Mouse (Mus musculus) lung, postnatal 0 days (tissue): Measurements from ENCODE around the gene Ptpdc1. TPM values are rescaled to one million over a fixed set of nuclear protein-coding genes. Genes with fewer than 3 reads are reported as not detected.
A peak's percentile ranks its signal among the peaks of the same experiment; 100 is the strongest.

Source experiments
- ATAC-seq: fragments of 200-750 bp; cut with Nextera tagmentation; 2 replicates; pipeline ENCODE4 v1.8.0; 2017; ENCODE audit warnings: moderate library complexity
- DNase-seq: peaks from one replicate; pipeline ENCODE4 v3.0.0-alpha.2; 2016; ENCODE audit warnings: low spot score
- H3K27ac ChIP-seq: fragments of 300-500 bp; sonication (generic); 2 replicates; pipeline ENCODE4 v1.5.1; 2014; ENCODE audit warnings: antibody characterized with exemption, mild to moderate bottlenecking, low read length, mixed read lengths
- H3K27me3 ChIP-seq: fragments of 300-500 bp; sonication (generic); replicated peaks from 2 replicates; pipeline ENCODE4 v1.6.1; 2014; ENCODE audit warnings: low read length, mixed read lengths; ENCODE audit not compliant: insufficient read depth
- H3K36me3 ChIP-seq: fragments of 300-500 bp; sonication (generic); 2 replicates; pipeline ENCODE4 v1.6.1; 2014; ENCODE audit warnings: low read length, mixed read lengths; ENCODE audit not compliant: insufficient read depth
- H3K4me1 ChIP-seq: fragments of 300-500 bp; sonication (generic); 2 replicates; pipeline ENCODE4 v1.6.1; 2014; ENCODE audit warnings: antibody characterized with exemption, low read depth, low read length, mixed read lengths; ENCODE audit not compliant: insufficient read depth
- H3K4me2 ChIP-seq: fragments of 300-500 bp; sonication (generic); replicated peaks from 2 replicates; pipeline ENCODE4 v1.6.1; 2014; ENCODE audit warnings: low read depth, mild to moderate bottlenecking, low read length, moderate library complexity, mixed read lengths
- H3K4me3 ChIP-seq: fragments of 300-500 bp; sonication (generic); 2 replicates; pipeline ENCODE4 v1.5.1; 2014; ENCODE audit warnings: low read depth, low read length
- H3K9ac ChIP-seq: fragments of 300-500 bp; sonication (generic); replicated peaks from 2 replicates; pipeline ENCODE4 v1.6.1; 2014; ENCODE audit warnings: low read depth, mild to moderate bottlenecking
- H3K9me3 ChIP-seq: fragments of 300-500 bp; sonication (generic); 2 replicates; pipeline ENCODE4 v1.6.1; 2016; ENCODE audit warnings: low read length, mixed read lengths
- CTCF ChIP-seq: IDR thresholded peaks from 2 replicates; pipeline ENCODE4 v1.5.1; 2016; ENCODE audit warnings: antibody characterized with exemption, mild to moderate bottlenecking
- EP300 ChIP-seq: IDR thresholded peaks from 2 replicates; pipeline ENCODE4 v1.6.1; 2016; ENCODE audit warnings: antibody characterized with exemption, mild to moderate bottlenecking, control low read depth
- WGBS: fragments of 180-500 bp; shearing (Covaris S2); extraction: QIAGEN DNeasy Blood & Tissue Kit; methylation state at CpG from one replicate; pipeline ENCODE4 v1.1.7; 2014; 5-methylcytosine and 5-hydroxymethylcytosine counted together
- polyA plus RNA-seq: library from polyadenylated mRNA; unstranded; fragments of >200 nt; fragmentation: Nextera tagmentation; extraction: Ambion mirVana; gene quantifications from 2 replicates; pipeline ENCODE4 v1.2.1, GENCODE M21; 2015

Gene Ptpdc1
- 6.2 and 6.3 TPM in 2 replicates for polyA plus RNA-seq

DNA sequence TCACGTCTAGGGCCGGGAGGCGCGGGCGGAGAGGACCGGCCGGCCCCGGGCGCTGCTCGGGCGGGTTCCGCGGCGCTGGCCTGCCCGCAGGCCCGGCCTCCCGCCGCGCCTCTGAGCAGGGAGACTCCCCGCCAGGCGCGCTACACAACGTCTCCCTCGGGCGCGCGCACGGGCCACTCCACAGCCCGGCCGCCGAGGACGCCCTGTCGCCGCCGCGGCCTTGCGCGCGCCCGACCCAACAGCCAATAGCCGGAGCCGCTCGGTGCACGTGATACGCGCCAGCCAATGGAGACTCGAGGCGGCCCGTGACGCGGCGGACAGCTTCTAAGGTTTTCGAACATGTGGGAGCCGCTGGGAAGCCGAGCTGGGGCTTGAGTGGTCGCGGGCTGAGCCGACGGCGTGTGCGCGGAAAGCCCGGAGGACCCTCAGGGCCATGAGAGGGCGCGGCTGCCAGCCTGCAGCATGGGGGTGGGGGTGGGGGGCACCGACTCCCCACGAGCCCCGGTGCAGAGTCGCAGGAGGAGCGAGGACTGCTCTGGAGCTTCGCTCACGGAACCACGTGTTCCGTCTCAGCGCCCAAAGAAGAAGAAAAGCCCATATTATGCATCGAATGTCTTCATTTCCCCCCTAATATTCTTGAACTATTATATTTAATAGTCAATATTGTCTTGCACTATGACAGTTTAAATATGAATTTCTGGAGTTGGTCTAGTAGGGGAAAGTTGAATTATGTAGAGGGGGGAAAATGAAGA is at the start of gene Ptpdc1:
Gene Ptpdc1, minus strand, starts transcription at position 232 of the 752 bp plus-strand sequence.
- Histone ChIP-seq H3K27me3 (no peaks in the 10 kb centered on the region), H3K36me3 (no peaks in the 10 kb centered on the region), H3K4me1 (peaks cover 10% of the 10 kb centered on the region; the same call in 1 of the 2 replicates), H3K4me2 (peak within 1 kb of the TSS; percentile 80), H3K4me3 (peak within 1 kb of the TSS; percentile 72), H3K9me3 (no peaks in the 10 kb centered on the region), H3K27ac (peak within 1 kb of the TSS; percentile 83), H3K9ac (peak within 1 kb of the TSS; percentile 73)
- WGBS, result 2% methylated on average over 63 of the region's 76 CpGs
- peak; percentile 100 for ATAC-seq
- DNase-seq, result peak; percentile 98
- TF ChIP-seq EP300 (no peak), CTCF (no peak)

DNA sequence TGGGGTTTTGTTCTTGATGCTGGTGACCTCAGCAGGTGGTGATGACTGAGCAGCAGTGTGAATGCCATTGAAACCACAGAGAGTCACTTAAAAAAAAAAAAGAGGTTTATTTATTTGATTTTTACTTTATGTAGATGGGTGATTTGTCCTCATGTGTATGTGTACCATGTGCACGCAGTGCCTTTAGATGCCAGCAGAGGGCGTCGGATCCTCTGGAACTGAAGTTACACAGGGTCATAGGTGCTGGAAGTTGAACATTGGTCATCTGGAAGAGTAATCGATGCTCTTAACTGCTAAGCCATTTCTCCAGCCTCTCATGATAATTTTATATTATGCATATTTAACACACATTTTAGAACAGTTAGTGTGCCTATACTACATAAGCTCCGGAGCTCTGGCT is 49.1 kb upstream of the Ptpdc1 start:
- H3K27me3 ChIP-seq, result peaks cover 38% of the 10 kb centered on the region

DNA sequence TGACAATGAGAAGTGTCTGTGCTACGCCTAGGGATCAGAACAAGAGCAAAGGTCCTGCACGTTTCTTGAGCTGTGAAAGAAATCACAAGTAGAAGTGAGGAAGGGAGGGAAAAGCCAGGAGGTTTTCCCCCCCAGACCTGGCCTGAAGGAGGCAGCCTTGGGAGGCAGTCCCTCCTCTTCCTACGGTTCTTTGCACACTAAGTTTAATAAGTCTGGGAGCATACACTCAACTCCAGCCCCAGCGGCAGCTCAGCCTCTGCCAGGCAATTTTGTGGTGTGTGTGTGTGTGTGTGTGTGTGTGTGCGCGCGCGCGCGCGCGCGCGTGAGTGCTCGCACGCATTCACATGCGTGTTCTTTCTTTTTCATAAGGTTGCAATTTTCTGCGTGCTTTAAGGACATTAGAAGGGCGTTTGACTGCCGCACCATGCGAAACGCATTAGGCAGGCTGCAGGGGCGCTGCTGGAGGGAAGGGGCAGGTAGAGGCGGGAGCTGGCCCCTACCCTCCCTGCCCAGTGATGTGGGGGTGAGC is 46.9 kb upstream of the Ptpdc1 start:
- DNase-seq (no peak), ATAC-seq (no peak)
- Histone ChIP-seq H3K4me3 (peak overlapping the region; percentile 3; the same call in 1 of the 2 replicates), H3K4me1 (peaks cover 3% of the 10 kb centered on the region; the same call in 1 of the 2 replicates), H3K4me2 (peak overlapping the region; percentile 27), H3K27me3 (peaks cover 53% of the 10 kb centered on the region), H3K9ac (no peak overlapping the region), H3K9me3 (no peaks in the 10 kb centered on the region), H3K36me3 (no peaks in the 10 kb centered on the region), H3K27ac (no peak overlapping the region)
- WGBS, result 1% methylated on average over 24 of the region's 24 CpGs
- TF ChIP-seq CTCF, result no peak
- no peak for TF ChIP-seq EP300

More for the DNA sequence above, 49.1 kb upstream of the Ptpdc1 start:
- Histone ChIP-seq H3K27ac (no peak overlapping the region), H3K9ac (no peak overlapping the region), H3K4me1 (no peaks in the 10 kb centered on the region; the same call in 1 of the 2 replicates), H3K4me2 (no peak overlapping the region), H3K36me3 (no peaks in the 10 kb centered on the region), H3K4me3 (no peak overlapping the region), H3K9me3 (no peaks in the 10 kb centered on the region)
- WGBS, result 80% methylated on average over 5 of the region's 5 CpGs
- no peak for DNase-seq
- no peak for ATAC-seq
- TF ChIP-seq EP300, result no peak
- 0 out of 2 replicates have a peak, but pooled peaks have one; percentile 10 for TF ChIP-seq CTCF

DNA sequence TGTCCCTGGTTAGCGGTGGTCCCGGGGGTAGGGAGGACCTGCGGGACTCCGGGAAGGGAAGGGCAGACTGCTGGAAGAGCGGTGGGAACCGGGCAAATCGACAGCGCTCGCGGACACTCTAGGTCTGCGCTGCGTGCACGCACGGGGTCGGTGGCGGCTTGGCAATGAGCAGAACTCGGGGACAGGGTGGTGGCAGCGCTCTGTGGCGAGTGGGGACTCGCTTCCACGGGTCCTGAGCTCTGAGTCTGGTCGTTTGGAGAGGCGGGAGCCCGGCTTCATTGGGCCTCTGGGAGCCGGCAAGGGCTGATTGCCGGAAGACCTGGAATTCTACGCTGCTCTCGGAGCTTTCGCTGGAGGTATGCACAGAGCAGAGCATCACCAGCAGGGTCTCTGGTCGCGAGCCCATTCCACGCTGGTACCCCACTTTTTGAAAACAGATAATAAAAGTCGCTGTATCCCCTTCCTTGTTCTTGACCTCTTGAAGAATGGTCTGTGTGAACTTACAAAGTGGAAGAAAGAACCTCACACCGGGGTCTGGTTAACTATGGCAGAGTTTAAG is 43.6 kb upstream of the Ptpdc1 start:
- Histone ChIP-seq H3K4me3 (peak overlapping the region; percentile 21; the same call in 1 of the 2 replicates), H3K27ac (no peak overlapping the region), H3K9ac (no peak overlapping the region), H3K4me2 (peak overlapping the region; percentile 42), H3K36me3 (no peaks in the 10 kb centered on the region), H3K9me3 (no peaks in the 10 kb centered on the region), H3K4me1 (peaks cover 3% of the 10 kb centered on the region; the same call in 1 of the 2 replicates), H3K27me3 (peaks cover 79% of the 10 kb centered on the region)
- TF ChIP-seq CTCF (no peak), EP300 (no peak)
- ATAC-seq (no peak), DNase-seq (no peak)
- WGBS, result under 1% methylated on average over 34 of the region's 34 CpGs

DNA sequence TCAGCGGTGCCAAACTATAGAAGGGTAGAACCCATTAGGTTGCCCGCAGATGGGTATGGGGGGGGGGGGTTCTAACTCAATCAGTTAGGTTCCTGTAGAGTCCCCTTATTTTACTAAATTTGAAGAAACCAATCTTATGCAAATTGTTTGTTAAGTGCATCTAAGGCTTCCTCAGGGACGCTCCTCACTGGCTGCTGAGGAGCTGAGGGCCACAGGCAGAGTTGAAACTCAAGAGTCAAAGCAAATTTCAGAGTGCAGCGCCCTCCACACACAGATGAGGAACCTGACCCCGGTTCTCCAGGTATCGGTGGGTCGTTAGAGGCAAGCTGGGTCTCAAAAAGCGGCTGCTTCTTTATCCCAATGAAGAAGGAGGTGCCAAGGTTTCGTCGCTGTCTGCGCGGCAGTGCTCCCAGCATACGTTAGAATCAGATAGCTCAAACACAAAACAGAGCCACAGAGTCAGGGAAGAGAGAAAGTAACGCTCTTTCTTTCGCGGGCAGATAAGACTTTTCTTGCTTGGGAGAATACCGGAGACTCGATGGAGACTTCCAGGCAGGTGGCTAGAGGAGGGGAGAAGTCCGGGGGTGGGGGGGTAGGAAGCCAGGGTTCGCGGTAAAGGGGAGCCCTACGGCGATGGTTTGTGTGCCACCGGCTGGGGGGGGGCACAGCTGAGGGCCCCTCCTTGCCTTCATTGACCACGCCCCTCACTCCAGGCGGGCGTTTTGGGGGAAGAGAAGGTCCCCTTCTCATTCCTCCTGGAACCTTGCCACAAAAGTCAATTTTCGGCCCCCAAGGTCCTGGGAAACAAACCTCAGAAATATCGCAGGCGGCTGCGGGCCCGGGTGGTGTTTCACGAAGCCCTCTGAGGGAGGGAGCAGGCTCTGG is 42.9 kb upstream of the Ptpdc1 start:
- Histone ChIP-seq H3K4me1 (peaks cover 3% of the 10 kb centered on the region; the same call in 1 of the 2 replicates), H3K9me3 (no peaks in the 10 kb centered on the region), H3K27ac (no peak overlapping the region), H3K27me3 (peaks cover 81% of the 10 kb centered on the region), H3K4me2 (peak overlapping the region; percentile 42), H3K36me3 (no peaks in the 10 kb centered on the region), H3K4me3 (peak overlapping the region; percentile 21), H3K9ac (no peak overlapping the region)
- 4% methylated on average over 28 of the region's 33 CpGs for WGBS
- ATAC-seq, result no peak
- no peak for DNase-seq
- TF ChIP-seq EP300 (no peak), CTCF (no peak)
